Mouse (Mus musculus) frontal cortex, postnatal 36 days (tissue): Measurements from ENCODE around the gene Thtpa.
A peak's percentile ranks its signal among the peaks of the same experiment; 100 is the strongest.

Experiments used
- DNase-seq, 2 experiments: peaks; one replicate each; pipeline ENCODE4 v3.0.0; 2022; ENCODE audit warnings: low spot score in 2 of 2

Gene Thtpa

DNA sequence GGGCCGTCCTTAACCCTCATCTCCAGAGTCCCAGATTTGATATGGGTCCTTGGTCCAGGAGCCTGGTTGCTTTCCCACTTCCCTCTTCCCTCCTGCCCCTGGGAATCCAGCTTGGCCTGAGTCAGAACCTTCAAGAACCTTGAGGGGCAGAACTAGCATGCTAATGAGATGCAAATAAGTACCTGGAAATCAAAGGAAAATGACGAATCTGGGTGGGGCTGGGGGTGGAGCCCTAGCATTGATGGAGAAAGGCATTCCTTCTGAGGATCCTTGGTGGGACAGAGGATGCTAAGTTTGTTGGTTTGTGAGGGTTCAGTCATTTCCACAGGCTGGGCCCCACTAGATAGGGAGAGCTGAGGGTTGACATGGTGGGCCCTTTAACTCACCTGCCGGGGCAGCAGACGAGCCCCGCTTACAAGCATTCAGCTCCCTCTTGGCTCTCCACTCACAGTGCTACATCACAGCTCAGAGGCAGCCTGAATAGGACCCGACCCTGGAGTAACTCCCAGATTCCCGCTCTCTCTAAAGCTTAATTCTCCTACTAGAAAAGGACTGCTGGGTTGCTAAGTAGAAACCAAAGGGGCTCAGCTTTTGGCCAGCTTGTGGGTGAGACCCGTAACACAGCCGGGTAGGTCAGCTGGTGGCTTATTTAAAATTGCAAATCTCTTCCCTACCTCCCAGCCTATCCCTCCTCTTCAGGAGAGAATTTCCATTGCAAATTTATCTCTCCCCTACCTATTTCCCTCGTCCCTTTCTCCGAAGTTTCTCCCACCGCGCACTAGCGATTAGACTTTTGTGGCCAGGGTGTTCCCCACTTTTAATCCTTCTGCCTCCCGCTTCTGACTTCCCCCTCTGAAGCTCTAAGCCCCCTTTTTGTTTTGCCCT lies 16.9 kb upstream of the Thtpa start:
- DNase-seq = no peak

DNA sequence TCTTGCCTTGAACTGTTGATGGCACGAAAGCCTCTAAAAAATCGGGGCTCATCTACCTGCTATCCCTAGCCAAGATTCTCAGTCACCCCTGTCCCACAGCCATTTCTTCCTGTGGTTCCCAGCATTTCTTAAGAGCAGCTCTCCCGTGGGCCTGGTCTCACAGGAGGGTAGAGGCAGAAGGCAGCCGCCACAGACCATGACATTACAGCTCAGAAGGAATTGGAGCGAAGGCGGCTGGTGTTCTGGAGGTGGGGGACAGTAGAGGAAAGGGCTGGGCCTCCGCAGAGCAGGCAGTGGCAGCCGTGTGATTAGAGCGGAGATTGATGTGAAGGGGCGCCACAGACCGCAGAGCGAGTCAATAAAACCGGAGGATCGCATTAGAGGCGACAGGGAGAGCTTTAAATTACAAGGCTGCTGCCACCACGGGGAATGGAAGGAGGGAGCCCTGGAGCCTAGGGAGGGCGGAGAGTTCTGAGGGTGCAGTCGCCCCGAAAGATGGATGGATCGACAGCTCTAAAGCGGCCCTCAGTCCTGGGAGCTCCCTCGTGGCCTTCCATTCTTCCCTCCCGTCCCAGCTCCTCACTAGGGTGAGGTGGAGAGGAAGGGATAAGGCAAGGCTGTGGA lies 16.1 kb upstream of the Thtpa start:
- DNase-seq = no peak

DNA sequence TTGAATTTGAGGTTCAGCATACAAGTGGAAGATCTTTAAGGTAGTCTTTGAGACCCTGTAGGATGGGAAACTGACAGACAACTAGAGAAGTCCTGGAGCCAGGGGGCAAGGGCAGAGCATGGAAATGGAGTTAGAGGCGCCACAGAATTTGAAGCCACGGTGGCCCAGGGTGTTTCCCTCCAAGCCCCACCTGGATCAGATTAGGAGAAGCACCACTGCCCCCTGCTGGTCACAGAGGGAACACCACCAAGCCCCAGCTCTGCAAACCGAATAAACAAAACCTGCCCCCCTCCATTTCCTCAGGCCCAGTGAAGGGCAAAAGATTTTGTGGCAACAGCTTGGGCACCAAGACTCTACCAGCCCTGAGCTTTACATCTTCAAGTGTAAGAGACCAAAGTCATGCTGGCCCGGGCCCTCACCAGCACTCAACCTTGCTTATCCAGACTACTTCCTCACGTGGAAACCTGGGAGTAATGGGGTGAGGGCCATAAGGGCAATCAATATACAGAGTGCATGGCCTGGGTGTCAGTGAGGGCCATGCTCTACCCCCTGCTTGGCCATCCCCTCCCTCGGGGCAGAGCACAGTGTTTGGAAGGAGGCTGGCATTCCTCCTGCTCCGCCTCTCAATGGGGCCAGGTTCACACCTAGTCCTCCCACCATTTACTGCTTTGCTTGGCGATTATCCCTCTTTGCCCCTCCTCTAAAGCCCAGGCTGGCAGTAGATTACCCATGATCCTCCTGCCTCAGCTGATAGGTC lies 15.2 kb upstream of the Thtpa start:
- peak; percentile 73 to 76 for DNase-seq

DNA sequence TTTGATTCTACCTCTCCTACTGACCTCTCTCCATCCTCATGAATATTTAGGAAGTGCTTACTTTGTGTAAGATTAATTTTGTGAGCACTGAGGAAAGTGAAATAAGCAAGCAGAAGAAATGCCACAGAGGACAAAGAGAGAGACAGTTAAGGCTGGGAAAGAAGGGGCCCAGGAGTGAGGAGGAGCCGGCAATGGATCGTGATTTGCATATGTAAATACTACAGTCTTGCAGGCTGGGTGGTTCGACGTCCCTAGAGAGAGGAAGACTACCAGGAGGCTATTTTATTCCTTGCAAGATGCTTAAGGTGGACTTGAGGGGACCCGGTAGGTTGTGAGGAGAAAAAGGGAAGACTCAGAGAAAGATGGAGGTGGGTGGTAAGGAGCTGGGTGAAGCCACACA lies 13.5 kb upstream of the Thtpa start:
- DNase-seq = no peak

DNA sequence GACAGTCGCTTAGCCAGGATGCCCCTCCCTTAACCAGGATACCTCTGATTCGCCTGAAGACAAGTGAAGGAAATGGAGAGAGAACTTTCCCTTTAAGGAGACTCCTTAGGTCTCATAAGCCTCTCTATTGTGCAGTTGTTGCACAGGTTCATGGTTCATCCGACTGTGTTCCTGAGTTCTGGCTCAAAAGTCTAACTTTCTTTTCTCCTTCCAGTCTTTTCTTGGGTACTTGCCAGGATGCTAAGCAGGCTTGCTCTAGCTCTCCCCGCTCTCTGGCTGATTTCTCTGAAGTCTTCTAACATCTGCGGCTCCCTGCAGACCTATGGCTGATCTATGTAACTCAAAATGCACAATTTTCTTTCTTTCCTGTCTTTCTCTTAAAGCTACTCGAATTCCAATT lies 11.1 kb upstream of the Thtpa start:
- DNase-seq = no peak

DNA sequence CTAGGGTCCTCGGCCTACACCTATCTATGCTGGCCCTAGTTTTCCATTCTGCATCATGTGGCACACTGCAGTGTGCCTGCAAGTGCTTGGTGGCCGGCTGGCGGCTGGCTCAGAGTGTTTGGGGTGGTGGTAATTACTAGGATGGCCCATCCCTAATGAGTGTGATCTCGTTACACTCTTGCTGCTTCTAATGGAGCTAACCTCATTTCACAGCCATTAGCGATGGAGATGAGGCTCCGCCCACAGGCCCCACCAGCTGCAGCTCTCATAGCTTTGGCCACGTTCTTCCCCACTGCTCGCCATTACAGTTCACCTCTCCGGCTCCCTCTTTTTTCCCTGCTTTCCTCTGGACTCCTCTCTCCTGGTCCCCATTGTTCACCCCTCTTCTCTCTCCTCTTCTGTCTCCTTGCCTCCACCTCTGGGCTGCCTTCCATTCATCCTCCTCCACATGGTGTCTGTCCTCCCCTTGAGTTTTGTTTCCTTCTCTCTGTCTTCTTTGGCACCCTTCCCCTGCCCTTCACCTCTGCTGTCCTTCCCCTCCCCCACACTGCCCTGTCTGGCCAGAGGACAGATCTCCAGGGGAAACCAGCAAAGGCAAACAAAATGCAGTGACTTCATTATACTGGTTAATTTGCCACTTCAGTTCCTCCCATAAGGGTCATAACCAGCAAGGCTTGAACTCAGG lies 9.1 kb upstream of the Thtpa start:
- DNase-seq = no peak

DNA sequence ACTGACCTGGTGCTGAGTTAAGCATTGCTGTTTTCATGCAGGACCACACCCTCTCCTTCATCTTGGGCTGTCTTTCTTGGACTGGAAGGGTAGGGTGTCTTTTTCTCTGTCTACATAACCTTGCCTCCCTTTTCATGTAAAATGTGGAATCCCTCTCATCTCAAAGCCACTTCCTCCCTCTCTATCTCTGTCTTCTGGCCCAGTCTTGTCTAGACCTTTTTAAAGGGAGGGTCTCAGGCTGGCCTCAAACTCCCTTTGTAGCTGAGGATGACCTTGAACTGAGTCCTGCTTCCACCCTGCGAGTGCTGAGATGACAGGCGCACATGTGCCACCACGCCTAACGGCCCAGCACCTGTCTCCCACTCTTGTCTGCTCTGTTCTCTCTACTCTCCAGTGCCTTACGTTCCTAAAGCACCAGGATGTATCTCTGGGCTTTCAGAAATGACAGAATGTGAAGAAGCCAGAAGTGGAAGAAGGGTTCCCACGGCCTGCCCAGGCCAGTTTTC lies 8.5 kb upstream of the Thtpa start:
- DNase-seq = no peak

DNA sequence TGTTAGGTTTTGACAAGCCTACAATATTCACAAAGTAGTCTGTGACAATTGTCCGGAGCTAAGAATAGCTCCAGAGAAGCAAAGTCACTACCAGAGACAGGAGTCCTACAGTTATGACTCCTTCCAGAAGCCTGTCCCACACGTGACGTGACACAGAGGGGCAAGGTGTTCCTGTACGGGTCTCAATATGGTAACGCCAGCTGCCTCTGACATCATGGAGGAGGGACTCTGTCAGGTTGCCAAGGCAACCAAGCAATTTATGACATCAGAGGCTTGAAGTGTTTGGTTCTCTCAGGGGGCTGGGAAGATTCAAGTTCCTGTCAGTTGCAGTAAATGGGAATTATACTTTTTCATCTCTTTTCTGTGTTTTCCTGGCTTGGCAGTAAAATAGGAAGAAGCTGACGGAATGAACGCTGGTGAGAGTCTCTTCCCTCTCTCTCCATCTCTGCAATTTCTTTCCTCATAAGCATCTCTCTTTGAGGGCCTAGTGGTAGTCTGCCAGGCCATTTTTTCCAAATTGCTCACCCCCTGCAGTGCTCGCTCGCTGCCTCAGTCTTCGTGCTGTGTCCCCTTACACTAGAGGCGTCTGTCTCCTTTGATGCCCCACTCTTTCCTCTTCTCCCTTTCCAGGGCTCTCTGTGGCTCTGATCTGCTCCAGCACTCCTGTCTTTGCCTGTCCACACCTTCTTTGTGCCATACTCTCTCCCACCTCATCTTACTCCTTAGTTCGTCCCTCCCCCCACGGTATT lies 5.2 kb upstream of the Thtpa start:
- DNase-seq = peak in 1 of 2 experiments; percentile 73

DNA sequence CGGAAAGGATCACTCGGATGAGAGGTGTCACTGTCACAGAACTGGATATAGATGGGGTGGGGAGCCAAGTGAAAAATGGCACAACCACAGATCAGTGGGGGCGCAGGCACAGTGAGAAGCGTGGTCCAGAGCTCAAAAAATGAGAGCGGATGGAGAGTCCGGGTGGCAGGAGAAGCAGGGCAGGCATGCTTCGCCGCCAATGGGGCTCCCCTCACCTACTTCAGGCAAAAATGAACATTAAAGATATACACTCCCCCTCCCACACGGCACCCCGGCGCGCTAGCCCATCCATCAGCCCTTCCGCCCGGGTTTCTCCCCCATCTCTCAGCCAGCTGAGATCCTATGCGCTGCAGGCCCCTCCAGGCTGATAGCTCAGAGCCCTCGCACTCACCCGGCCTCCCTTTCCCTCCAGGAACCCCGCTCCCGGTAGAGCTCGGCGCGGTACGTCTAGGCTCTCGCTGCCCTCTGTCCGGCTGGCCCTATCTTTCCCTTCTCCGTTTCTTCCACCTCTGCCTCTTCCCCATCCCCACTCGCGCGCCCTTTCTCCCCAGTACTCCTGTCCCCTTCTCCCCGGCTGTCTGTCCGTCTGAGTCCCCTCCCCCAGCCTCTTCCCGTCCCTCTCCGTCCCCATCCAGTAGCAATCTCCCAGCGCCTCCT lies 3.2 kb upstream of the Thtpa start:
- DNase-seq = peak in 1 of 2 experiments; percentile 48

DNA sequence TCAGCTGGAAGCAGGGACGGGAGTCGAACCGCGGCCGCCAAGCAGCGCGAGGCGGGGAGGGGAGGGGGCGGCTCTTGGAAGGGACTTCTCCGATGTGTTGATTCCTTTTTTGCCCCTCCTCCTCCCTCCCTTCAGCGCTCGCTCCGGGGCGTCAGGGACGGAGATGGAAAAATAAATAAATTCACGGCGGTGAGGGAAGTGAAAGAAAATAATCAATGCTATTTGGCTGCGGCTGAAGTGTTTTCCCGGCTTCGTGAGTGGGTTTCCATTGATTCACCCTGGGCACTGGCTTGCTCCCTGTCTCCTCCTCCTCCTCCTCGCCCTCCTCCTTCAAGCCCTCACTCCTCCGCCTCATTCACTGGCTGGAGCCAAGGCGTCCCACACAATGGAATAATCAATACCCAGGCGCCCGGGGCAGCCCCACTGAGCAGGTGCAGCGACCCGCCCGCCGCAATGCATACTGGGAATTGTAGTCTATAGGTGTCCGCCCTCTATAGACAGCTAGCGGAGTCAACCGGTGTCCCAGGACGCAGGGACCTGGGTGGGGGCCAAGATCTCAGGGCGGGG lies 2.5 kb upstream of the Thtpa start, which contains the start of gene Zfhx2:
Zfhx2 (minus strand) TSS at position 314 of the 567 bp plus-strand sequence.
- DNase-seq = peak; percentile 95 to 96

DNA sequence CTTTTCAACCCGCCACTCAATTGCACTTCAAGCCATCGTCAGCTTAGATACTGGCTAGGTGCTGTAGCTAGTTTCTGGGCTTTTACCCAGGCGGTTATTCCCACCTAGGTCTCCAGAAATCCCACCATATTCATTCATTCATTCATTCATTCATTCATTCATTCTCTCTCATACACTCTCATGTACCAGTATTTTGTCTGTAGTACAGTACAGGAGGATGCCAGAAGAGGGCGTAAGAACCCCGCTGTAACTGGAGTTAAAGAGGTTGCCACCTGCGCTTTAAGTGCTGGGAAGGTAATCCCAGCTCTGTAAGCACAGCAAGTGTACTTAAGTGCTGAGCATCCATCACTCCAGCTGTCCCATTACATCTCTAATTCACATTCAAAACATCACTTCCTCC lies 657 bp upstream of the Thtpa start:
- DNase-seq = no peak

DNA sequence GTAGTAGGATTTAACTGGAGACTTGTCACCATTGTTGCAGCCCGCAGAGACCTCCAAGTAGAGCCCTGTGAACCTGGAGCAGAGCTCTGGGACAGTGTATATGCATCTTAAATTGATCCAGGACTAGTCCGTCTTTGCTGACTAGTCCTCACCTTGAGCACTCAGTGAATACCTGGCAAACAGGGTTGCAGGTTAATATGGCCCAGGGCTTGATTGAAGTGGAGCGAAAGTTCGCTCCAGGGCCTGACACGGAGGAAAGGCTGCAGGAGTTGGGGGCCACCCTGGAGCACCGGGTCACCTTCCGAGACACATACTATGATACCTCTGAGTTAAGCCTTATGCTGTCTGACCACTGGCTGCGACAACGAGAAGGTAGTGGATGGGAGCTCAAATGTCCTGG lies 679 bp downstream of the Thtpa start:
- DNase-seq = no peak

DNA sequence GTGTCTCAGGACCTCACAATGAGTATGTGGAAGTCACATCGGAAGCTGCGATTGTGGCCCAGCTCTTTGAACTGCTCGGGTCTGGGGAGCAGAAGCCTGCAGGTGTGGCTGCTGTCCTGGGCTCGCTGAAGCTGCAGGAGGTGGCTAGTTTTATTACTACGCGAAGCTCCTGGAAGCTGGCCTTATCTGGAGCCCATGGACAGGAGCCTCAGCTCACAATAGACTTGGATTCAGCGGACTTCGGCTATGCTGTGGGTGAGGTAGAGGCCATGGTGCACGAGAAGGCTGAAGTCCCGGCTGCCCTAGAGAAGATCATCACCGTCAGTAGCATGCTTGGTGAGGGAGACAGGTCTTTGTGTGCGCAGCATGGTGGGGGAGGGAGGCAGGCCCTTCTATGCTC lies 1.1 kb downstream of the Thtpa start:
- DNase-seq = no peak

DNA sequence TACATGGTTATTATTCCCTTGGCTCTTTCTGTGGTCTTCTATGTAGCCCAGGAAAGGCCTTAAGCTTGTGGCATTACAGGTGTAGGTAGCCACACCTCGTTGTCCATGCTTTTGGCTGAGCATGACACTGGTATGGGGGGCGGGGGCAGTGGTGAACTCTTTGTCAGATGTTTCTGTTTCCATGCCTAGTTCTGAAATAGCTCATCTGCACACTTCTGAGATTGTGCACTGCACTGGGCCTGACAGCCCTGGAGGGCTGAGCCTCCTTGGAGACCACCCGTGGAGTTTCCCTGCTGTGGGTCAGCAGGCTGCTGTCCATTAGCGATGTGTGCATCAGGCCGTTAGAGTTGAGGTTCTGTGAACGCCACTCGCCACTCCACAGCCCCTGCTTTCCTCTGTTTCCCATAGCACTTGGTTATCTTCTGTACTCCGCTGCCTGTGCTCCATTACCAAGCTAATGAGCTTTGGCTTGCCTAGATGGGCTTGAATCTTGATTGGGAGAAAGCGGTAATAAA lies 2.0 kb downstream of the Thtpa start:
- DNase-seq = no peak

DNA sequence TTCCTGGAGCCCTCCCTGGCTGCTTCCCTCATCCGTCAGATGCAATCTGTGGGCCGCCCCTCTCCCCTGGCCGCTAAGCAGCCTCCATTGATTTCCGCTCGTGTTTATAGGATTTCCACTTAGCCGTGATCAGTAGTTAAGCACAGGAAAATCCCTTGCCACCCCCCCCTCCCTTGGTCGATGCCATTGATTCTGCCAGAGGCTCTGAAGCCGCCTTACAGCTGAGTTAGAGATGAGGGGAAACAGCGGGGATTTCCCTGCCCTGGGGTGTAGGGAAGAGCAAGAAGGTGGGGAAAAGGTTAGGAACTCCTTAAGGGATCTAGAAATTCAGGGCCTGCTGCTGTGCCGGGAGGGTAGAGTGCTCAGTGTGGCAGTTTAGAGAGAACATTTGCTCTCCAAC lies 3.1 kb downstream of the Thtpa start:
- no peak for DNase-seq

DNA sequence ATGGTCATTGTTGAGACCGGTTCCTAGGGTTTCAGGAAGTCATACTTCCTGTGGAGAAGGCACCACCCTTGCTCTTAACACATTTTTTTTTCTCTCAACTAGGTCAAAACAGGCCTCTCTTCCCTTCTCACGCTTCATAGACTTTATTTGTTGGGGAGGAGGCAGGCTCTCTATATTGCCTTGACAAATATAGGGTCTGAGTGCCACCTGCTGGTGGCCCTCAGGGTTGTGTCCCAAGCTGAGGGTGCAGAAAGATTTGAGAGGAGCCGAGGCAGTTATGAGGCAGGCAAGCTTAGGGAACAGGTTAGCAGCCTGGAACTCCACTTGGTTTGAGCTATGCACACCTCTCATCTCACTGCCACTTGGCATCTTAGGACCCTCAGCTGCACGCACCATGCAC lies 3.5 kb downstream of the Thtpa start:
- no peak for DNase-seq

DNA sequence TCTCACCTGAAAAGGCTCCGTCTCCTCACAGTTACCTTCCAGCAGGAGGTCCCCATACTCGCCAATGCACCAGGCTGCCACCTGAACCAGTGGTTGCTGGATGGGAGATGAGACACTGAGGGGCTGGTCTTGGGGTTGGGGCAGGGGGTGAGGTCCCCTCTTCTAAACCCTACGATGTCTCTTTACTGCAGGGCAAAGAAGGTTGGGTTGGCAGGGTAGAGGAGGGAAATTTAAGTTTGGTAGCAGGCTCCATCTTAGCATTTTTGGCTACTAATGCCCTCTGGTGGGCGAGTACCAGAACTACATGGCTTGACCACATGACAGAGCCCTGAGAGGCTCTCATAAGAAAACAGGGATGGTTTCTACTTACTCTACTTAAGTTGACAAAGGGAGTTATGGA lies 7.0 kb downstream of the Thtpa start:
- DNase-seq = peak in 1 of 2 experiments; percentile 76

DNA sequence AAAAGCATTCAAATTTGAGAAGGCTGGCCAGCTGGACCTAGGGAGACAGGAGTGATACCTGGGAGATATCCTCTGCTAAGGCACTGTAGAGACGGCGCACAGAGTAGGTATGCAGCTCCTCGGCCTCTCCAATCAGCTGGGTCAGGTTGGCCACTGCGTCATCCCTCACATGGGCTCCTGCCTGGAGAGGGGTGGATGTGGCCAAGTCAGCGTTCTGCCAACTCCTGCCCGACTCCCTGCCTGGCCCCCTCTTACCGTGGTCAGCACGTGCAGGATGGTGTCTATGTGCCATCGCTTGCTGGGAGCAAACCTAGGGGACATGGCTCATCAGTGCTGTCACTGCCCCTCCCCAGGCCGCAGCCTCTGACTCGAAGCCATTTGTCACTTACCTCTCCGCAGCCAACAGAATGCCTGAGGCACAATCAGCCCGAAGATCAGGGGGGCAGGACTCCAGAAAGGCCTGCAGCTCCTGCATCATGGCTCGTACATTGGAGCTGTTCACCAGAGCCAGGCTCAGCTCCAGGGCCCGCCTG lies 7.7 kb downstream of the Thtpa start:
- no peak for DNase-seq

DNA sequence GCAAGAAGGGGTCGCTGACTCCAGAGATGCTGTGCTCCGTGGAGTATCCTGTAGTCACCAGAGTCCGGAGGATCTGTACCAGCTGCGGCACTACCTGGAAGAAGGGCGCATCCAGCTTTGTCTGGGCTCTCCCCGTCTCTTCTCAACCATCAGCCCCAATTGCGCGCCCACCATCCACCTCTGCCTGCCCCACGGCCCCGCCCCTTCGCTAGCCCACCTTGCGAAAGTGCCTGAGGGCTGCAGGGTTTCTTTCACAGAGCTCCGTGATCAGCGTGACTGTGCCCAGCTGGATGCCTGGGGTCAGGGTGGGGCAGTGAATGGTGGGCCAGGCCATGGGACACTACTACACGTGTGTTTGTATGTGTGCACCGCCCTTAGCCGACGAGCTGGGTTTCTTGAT lies 9.8 kb downstream of the Thtpa start:
- no peak for DNase-seq

DNA sequence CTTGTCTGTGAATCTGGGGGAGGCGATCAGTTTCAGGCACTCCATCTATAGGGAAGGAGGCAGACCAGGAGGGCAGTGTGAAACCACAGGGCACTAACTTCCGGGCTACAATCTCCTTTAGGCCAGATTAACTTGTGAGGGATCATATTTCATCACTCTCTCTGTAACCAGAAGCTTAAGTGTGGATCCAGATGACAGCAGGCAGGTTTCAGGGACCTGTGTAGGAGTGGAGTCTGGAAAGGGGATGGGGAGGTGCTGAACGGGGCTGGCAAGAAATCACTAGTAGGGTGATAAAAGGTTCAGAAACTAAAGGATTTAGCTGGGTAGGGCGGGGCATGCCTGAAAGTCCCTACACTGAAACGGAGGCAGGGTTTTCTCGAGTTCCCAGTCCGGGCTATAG lies 10.8 kb downstream of the Thtpa start:
- no peak for DNase-seq
